Mouse (Mus musculus) CD4-positive, CD25-positive, alpha-beta regulatory T cell (primary cell): Measurements from ENCODE around the gene Slc7a4. TPM values are rescaled to one million over a fixed set of nuclear protein-coding genes. Genes with fewer than 3 reads are reported as not detected.

ENCODE experiments used
- polyA plus RNA-seq: library from polyadenylated mRNA; unstranded; fragments of 100-300 nt; shearing (Covaris generic); gene quantifications from one replicate; pipeline ENCODE4 v1.2.1, GENCODE M21; 2017

The Slc7a4 gene
- 1.6 TPM for polyA plus RNA-seq

GRCm38 (mm10) chr16:17583064-17583463, at the start of gene Slc7a4:
Slc7a4 (minus strand) TSS chr16:17583214.

GRCm38 (mm10) chr16:17619198-17620105, 36.4 kb upstream of the Slc7a4 start, which contains the start of gene Smpd4:
Smpd4 (plus strand) TSS chr16:17619354.

GRCm38 (mm10) chr16:17561751-17562208, 21.2 kb downstream of the Slc7a4 start, which contains the start of gene P2rx6:
P2rx6 (plus strand) TSS chr16:17561885.

GRCm38 (mm10) chr16:17561128-17561750, 21.8 kb downstream of the Slc7a4 start, which contains the start of gene Lrrc74b:
Lrrc74b (minus strand) TSS chr16:17561247.

GRCm38 (mm10) chr16:17530640-17531288, 52.2 kb downstream of the Slc7a4 start, which contains the start of gene Thap7:
Thap7 (minus strand) TSS chr16:17531136.

Other genes with a start within 250 kb of the Slc7a4 start
- gene Snap29, start 177.2 kb downstream of the Slc7a4 start, polyA plus RNA-seq, result 19.4 TPM
- 71.0 TPM for gene Pi4ka, start 176.9 kb downstream of the Slc7a4 start, polyA plus RNA-seq
- gene Crkl, start 131.2 kb downstream of the Slc7a4 start, polyA plus RNA-seq, result 65.7 TPM
- gene Aifm3, start 93.6 kb downstream of the Slc7a4 start, polyA plus RNA-seq, result not detected
- gene Lztr1, start 74.5 kb downstream of the Slc7a4 start, polyA plus RNA-seq, result 72.2 TPM
- gene Thap7, start 52.1 kb downstream of the Slc7a4 start, polyA plus RNA-seq, result 80.5 TPM
- not detected for gene Lrrc74b, start 22.0 kb downstream of the Slc7a4 start, polyA plus RNA-seq
- gene P2rx6, start 21.3 kb downstream of the Slc7a4 start, polyA plus RNA-seq, result not detected
- gene Smpd4, start 36.1 kb upstream of the Slc7a4 start, polyA plus RNA-seq, result 20.8 TPM
- gene Ccdc74a, start 63.3 kb upstream of the Slc7a4 start, polyA plus RNA-seq, result 0.72 TPM
- gene Med15, start 149.7 kb upstream of the Slc7a4 start, polyA plus RNA-seq, result 134 TPM
- gene Klhl22, start 176.4 kb upstream of the Slc7a4 start, polyA plus RNA-seq, result 19.7 TPM
- gene Scarf2, start 214.1 kb upstream of the Slc7a4 start, polyA plus RNA-seq, result not detected
- 0.28 TPM for gene B830017H08Rik, start 249.9 kb upstream of the Slc7a4 start, polyA plus RNA-seq